Mouse (Mus musculus) liver, adult (tissue): ENCODE measurements around the gene Adgrb3.

Source experiments
- GATA4 ChIP-seq: IDR thresholded peaks from 2 replicates; pipeline ENCODE4 v1.6.1; 2014; ENCODE audit warnings: mild to moderate bottlenecking, low read length; ENCODE audit not compliant: insufficient replicate concordance

Adgrb3 gene

GRCm38 (mm10) chr1:25495202-25495914, 334.1 kb downstream of the Adgrb3 start:
- TF ChIP-seq GATA4, result no peak

GRCm38 (mm10) chr1:25491503-25491902, 338.0 kb downstream of the Adgrb3 start:
- TF ChIP-seq GATA4, result no peak

- TF ChIP-seq GATA4, result no peak
Measured at GRCm38 (mm10) chr1:25490174-25490573, 339.3 kb downstream of the Adgrb3 start.

- TF ChIP-seq GATA4, result no peak
Measured at GRCm38 (mm10) chr1:25475699-25476098, 353.8 kb downstream of the Adgrb3 start.

GRCm38 (mm10) chr1:25474469-25474868, 355.0 kb downstream of the Adgrb3 start:
- TF ChIP-seq GATA4, result no peak

GRCm38 (mm10) chr1:25462612-25463011, 366.9 kb downstream of the Adgrb3 start:
- no peak for TF ChIP-seq GATA4

GRCm38 (mm10) chr1:25435506-25435905, 394.0 kb downstream of the Adgrb3 start:
- TF ChIP-seq GATA4, result no peak

GRCm38 (mm10) chr1:25430219-25430862, 399.2 kb downstream of the Adgrb3 start:
- TF ChIP-seq GATA4, result no peak

GRCm38 (mm10) chr1:25420701-25421100, 408.8 kb downstream of the Adgrb3 start:
- no peak for TF ChIP-seq GATA4

- no peak for TF ChIP-seq GATA4
Measured at GRCm38 (mm10) chr1:25419378-25419777, 410.1 kb downstream of the Adgrb3 start.

GRCm38 (mm10) chr1:25415084-25415483, 414.4 kb downstream of the Adgrb3 start:
- TF ChIP-seq GATA4, result no peak

GRCm38 (mm10) chr1:25364186-25364585, 465.3 kb downstream of the Adgrb3 start:
- no peak for TF ChIP-seq GATA4

- no peak for TF ChIP-seq GATA4
Measured at GRCm38 (mm10) chr1:25358554-25358953, 471.0 kb downstream of the Adgrb3 start.

GRCm38 (mm10) chr1:25355486-25355885, 474.0 kb downstream of the Adgrb3 start:
- TF ChIP-seq GATA4, result no peak

GRCm38 (mm10) chr1:25344876-25345275, 484.6 kb downstream of the Adgrb3 start:
- TF ChIP-seq GATA4, result no peak

- no peak for TF ChIP-seq GATA4
Measured at GRCm38 (mm10) chr1:25325406-25325805, 504.1 kb downstream of the Adgrb3 start.

- TF ChIP-seq GATA4, result no peak
Measured at GRCm38 (mm10) chr1:25317142-25317541, 512.4 kb downstream of the Adgrb3 start.
